Mouse (Mus musculus) natural killer cell, adult 2 months (primary cell): ENCODE results near the gene Kcnj4.

Experiments used
- DNase-seq, 2 experiments: peaks; one replicate each; pipeline ENCODE4 v3.0.0; 2022; ENCODE audit warnings: low spot score in 2 of 2

The Kcnj4 gene

GRCm38 (mm10) chr15:79504707-79505452 lies at the start of gene Kcnj4:
Gene Kcnj4 (minus strand): TSS chr15:79505241.
- DNase-seq, result no peak

- no peak for DNase-seq
Observed at GRCm38 (mm10) chr15:79552566-79552965, 47.5 kb upstream of the Kcnj4 start.

GRCm38 (mm10) chr15:79548226-79548625 lies 43.2 kb upstream of the Kcnj4 start:
- no peak for DNase-seq

- DNase-seq, result no peak
Observed at GRCm38 (mm10) chr15:79547289-79547820, 42.3 kb upstream of the Kcnj4 start.

GRCm38 (mm10) chr15:79546410-79547288 lies 41.6 kb upstream of the Kcnj4 start, which contains the start of gene Ddx17:
Gene Ddx17 (minus strand): TSS chr15:79546741.
- DNase-seq, result peak; percentile 97 to 98

- DNase-seq, result peak; percentile 72 to 76
Observed at GRCm38 (mm10) chr15:79545921-79546399, 40.9 kb upstream of the Kcnj4 start.

GRCm38 (mm10) chr15:79545496-79545895 lies 40.5 kb upstream of the Kcnj4 start:
- no peak for DNase-seq

GRCm38 (mm10) chr15:79543968-79544367 lies 38.9 kb upstream of the Kcnj4 start:
- DNase-seq, result no peak

GRCm38 (mm10) chr15:79533796-79534195 lies 28.8 kb upstream of the Kcnj4 start:
- DNase-seq, result no peak

GRCm38 (mm10) chr15:79529935-79530334 lies 24.9 kb upstream of the Kcnj4 start:
- no peak for DNase-seq

- no peak for DNase-seq
Observed at GRCm38 (mm10) chr15:79527991-79528639, 23.1 kb upstream of the Kcnj4 start.

- DNase-seq, result no peak
Observed at GRCm38 (mm10) chr15:79527192-79527591, 22.2 kb upstream of the Kcnj4 start.

- DNase-seq, result no peak
Observed at GRCm38 (mm10) chr15:79525979-79526768, 21.1 kb upstream of the Kcnj4 start.

GRCm38 (mm10) chr15:79525564-79525963 lies 20.5 kb upstream of the Kcnj4 start:
- no peak for DNase-seq

GRCm38 (mm10) chr15:79519400-79520220 lies 14.6 kb upstream of the Kcnj4 start:
- DNase-seq, result no peak

- DNase-seq, result no peak
Observed at GRCm38 (mm10) chr15:79518571-79518970, 13.5 kb upstream of the Kcnj4 start.

- no peak for DNase-seq
Observed at GRCm38 (mm10) chr15:79517710-79518109, 12.7 kb upstream of the Kcnj4 start.

- no peak for DNase-seq
Observed at GRCm38 (mm10) chr15:79516171-79517096, 11.4 kb upstream of the Kcnj4 start, which contains the start of gene Kdelr3. Gene Kdelr3 (plus strand): TSS chr15:79516411.

GRCm38 (mm10) chr15:79513940-79514339 lies 8.9 kb upstream of the Kcnj4 start:
- no peak for DNase-seq
